Mouse (Mus musculus) heart, adult 18-20 months (tissue): Measurements from ENCODE around the gene Tph1. TPM values are rescaled to one million over a fixed set of nuclear protein-coding genes. Genes with fewer than 3 reads are reported as not detected.
"Not testable (repeated sequence)": the region's sequence is repeated elsewhere in the genome, so short reads cannot be mapped to it uniquely, and the experiment has no call there.

ENCODE experiments used
- DNase-seq, 2 experiments: peaks; one replicate each; pipeline ENCODE4 v3.0.0; 2021 to 2022; ENCODE audit warnings: mixed read lengths in 1 of 2
- long read RNA-seq, 2 experiments: library from polyadenylated mRNA; stranded (forward); transcript quantifications; one replicate each; pipeline ENCODE4 v2.0.0; 2021
- total RNA-seq, 2 experiments: library from RNA; stranded (reverse); gene quantifications; 2 replicates each; pipeline ENCODE4 v1.2.3; 2021

The Tph1 gene
- not detected for total RNA-seq
- long read RNA-seq, experiment 1, result 0 reads
- long read RNA-seq, experiment 2, result 0 reads

GRCm38 (mm10) chr7:46672160-46672672, at the start of gene Tph1:
Tph1 (minus strand) TSS chr7:46672537.
- no peak for DNase-seq

GRCm38 (mm10) chr7:46720460-46720859, 48.1 kb upstream of the Tph1 start:
- no peak for DNase-seq

- peak; percentile 62 to 83 for DNase-seq
Observed at GRCm38 (mm10) chr7:46719526-46719925, 47.2 kb upstream of the Tph1 start.

- DNase-seq, result no peak
Observed at GRCm38 (mm10) chr7:46718591-46719270, 46.4 kb upstream of the Tph1 start.

- DNase-seq, result peak; percentile 25 to 55
Observed at GRCm38 (mm10) chr7:46716897-46717296, 44.6 kb upstream of the Tph1 start.

- DNase-seq, result no peak
Observed at GRCm38 (mm10) chr7:46715600-46715999, 43.3 kb upstream of the Tph1 start, which contains the start of gene Saa3. Saa3 (minus strand) TSS chr7:46715700.

- peak; percentile 53 to 81 for DNase-seq
Observed at GRCm38 (mm10) chr7:46714518-46714917, 42.2 kb upstream of the Tph1 start.

- DNase-seq, result no peak
Observed at GRCm38 (mm10) chr7:46712250-46712649, 39.9 kb upstream of the Tph1 start.

- DNase-seq, result peak; percentile 83 to 92
Observed at GRCm38 (mm10) chr7:46710390-46710844, 38.1 kb upstream of the Tph1 start, which contains the start of gene Saal1. Saal1 (minus strand) TSS chr7:46710680.

GRCm38 (mm10) chr7:46700521-46701025, 28.2 kb upstream of the Tph1 start:
- no peak for DNase-seq

GRCm38 (mm10) chr7:46696754-46697153, 24.4 kb upstream of the Tph1 start:
- DNase-seq, result no peak

GRCm38 (mm10) chr7:46686827-46687226, 14.5 kb upstream of the Tph1 start:
- no peak for DNase-seq

- no peak for DNase-seq
Observed at GRCm38 (mm10) chr7:46680732-46681131, 8.4 kb upstream of the Tph1 start.

GRCm38 (mm10) chr7:46679044-46679443, 6.7 kb upstream of the Tph1 start:
- DNase-seq, result not testable (repeated sequence)

- DNase-seq, result no peak
Observed at GRCm38 (mm10) chr7:46678417-46678816, 6.1 kb upstream of the Tph1 start.

- DNase-seq, result no peak
Observed at GRCm38 (mm10) chr7:46676808-46677360, 4.5 kb upstream of the Tph1 start.

GRCm38 (mm10) chr7:46675886-46676285, 3.5 kb upstream of the Tph1 start:
- DNase-seq, result no peak

GRCm38 (mm10) chr7:46675061-46675460, 2.7 kb upstream of the Tph1 start:
- no peak for DNase-seq

GRCm38 (mm10) chr7:46667256-46667655, 5.1 kb downstream of the Tph1 start:
- no peak for DNase-seq

- peak in 1 of 2 experiments; percentile 8 for DNase-seq
Observed at GRCm38 (mm10) chr7:46665236-46665635, 7.1 kb downstream of the Tph1 start.

- no peak for DNase-seq
Observed at GRCm38 (mm10) chr7:46661591-46662090, 10.7 kb downstream of the Tph1 start.

- DNase-seq, result no peak
Observed at GRCm38 (mm10) chr7:46652279-46652678, 20.1 kb downstream of the Tph1 start.

GRCm38 (mm10) chr7:46650231-46650630, 22.1 kb downstream of the Tph1 start:
- not testable (repeated sequence) for DNase-seq
